Mouse (Mus musculus): ENCODE measurements around the gene Cacnb4. TPM values are rescaled to one million over a fixed set of nuclear protein-coding genes. Genes with fewer than 3 reads are reported as not detected.

Gene Cacnb4
- total RNA-seq, 2 experiments from 2014 or later = 166 to 195 TPM

DNA sequence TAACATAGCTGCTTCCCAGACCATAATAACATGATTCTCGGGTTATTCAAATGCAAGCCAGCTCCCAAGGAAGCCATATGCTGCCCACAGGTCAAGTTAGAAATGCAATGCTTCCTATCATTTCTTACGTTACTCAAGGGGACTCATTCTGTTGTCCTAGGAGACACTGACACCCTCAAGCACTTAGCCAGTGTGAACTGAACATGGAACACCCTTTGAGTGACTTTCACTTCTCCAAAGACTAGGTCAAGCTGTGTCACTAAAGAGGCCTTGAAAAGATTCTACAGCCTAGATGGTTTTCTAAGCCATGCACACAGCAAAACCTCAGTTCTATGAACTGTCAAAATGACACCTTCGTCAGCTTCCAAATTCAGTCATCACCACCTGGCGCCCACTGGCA, 98.9 kb downstream of the Cacnb4 start:
- no peak for DNase-seq (ENCODE audit: low spot score in 2 of 2)
- intact Hi-C loops (cut with DNase I) = loop anchor here (10.0 kb wide), 1 partner anchor 143 kb away; no protein-coding TSS in a partner anchor

- DNase-seq (ENCODE audit: low spot score in 2 of 2) = no peak
- intact Hi-C loops (cut with DNase I) = loop anchor here (10.0 kb wide), 1 partner anchor 142 kb away; no protein-coding TSS in a partner anchor
Observed at GRCm38 (mm10) chr2:52576546-52576945, 100.1 kb downstream of the Cacnb4 start.

DNA sequence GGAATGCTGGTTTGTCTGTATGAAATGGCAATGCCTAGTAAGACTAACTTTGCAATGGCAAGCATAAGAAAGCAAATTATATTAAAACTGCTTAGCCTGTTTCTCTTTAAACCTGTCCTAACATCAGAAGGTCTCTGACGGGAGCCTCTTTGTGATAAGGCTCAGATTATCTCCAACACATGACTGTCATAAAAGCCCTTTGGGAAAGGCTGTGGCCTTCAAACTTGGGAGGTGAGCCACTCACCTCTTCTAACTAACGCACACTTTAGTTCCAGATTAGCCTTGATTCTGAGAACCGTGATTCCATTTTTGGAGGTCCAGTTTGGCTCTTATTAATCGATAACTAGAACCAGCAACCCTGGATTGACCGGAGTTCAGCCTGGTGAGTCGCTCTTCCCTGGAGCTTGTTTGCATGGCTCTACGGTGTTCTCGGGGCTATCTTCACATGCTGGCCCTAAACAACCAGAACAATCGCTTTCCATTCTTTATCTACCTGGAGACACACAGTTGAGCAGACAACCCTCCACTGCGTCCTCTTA, 100.9 kb downstream of the Cacnb4 start:
- DNase-seq (ENCODE audit: low spot score in 2 of 2) = no peak
- intact Hi-C loops (cut with DNase I) = loop anchor here (10.0 kb wide), 1 partner anchor 141 kb away; no protein-coding TSS in a partner anchor

DNA sequence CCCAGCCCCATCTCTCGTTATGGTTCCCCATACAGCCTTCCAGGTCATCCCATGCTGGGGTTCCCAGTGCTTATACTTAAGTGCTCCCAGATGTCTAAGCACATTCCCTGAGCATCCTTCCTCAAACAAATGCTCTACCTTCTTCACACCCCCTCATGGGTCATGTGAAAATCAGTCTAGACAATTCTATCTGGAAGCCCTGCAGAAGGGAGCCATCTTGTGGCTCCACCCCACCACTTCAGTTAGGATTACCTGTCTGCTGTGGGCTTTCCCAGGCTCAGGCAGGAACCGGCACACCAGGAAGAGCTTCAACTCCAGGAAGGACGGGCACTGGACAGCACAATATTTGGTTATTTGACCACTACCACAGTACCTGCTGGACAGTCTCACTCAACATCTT, 101.7 kb downstream of the Cacnb4 start:
- no peak for DNase-seq (ENCODE audit: low spot score in 2 of 2)
- intact Hi-C loops (cut with DNase I) = loop anchor here (10.0 kb wide), 1 partner anchor 140 kb away; no protein-coding TSS in a partner anchor

- DNase-seq (ENCODE audit: low spot score in 2 of 2) = no peak
- intact Hi-C loops (cut with DNase I) = loop anchor here (10.0 kb wide), 1 partner anchor 137 kb away; no protein-coding TSS in a partner anchor
Observed at GRCm38 (mm10) chr2:52572221-52572620, 104.4 kb downstream of the Cacnb4 start.

- DNase-seq (ENCODE audit: low spot score in 2 of 2) = no peak
- intact Hi-C loops (cut with DNase I) = loop anchor here (10.0 kb wide), 1 partner anchor 137 kb away; no protein-coding TSS in a partner anchor
Observed at GRCm38 (mm10) chr2:52571339-52571968, 105.2 kb downstream of the Cacnb4 start.

- intact Hi-C loops (cut with DNase I) = loop anchor here (10.0 kb wide), 1 partner anchor 136 kb away; no protein-coding TSS in a partner anchor
Observed at GRCm38 (mm10) chr2:52570781-52571180, 105.8 kb downstream of the Cacnb4 start.

GRCm38 (mm10) chr2:52570171-52570570, 106.5 kb downstream of the Cacnb4 start:
- no peak for DNase-seq (ENCODE audit: low spot score in 2 of 2)
- intact Hi-C loops (cut with DNase I) = loop anchor here (10.0 kb wide), 1 partner anchor 135 kb away; no protein-coding TSS in a partner anchor

More at GRCm38 (mm10) chr2:52570781-52571180, 105.8 kb downstream of the Cacnb4 start:
- no peak for DNase-seq (ENCODE audit: low spot score in 2 of 2)

DNA sequence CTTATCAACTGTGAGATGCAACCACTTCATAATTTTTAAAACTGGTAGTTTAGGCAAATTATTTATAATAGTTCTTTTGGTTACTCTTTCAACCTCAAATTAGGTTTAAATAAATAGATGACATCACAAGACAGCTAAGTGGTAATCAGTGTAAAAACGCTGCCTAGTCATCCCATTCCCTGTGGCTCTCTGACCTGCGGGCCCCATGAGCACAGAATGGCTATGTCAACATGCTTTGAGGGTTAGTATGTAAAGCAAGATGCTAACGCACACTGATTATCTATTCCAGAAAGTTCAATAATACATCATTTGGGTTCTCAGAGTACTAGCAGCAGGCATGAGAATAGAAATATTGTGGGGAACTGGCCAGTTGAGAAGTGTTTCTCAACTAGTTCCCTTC, 108.5 kb downstream of the Cacnb4 start:
- intact Hi-C loops (cut with DNase I) = no loop called here
- no peak for DNase-seq (ENCODE audit: low spot score in 2 of 2)

- no peak for DNase-seq (ENCODE audit: low spot score in 2 of 2)
- intact Hi-C loops (cut with DNase I) = no loop called here
Observed at GRCm38 (mm10) chr2:52567421-52567820, 109.2 kb downstream of the Cacnb4 start.

DNA sequence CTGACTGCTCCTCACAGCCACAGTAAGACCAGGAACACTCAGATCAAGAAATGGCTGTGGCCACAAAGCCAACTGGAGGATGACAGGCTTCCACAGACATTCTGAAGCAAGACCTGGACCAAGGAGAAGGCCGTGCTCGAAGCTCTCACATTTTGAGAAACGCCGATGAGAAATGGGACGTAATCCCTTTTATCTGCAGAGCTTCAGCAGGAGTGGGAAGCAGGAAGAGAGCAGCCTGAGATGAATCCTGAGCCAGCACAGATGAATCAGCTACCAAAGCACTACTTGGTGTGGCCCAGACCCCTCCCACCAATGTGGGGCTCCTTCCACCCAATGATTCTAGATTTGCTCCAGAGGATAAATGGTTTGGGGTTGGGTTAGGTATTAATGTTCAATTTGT, 113.4 kb downstream of the Cacnb4 start:
- no peak for DNase-seq (ENCODE audit: low spot score in 2 of 2)

DNA sequence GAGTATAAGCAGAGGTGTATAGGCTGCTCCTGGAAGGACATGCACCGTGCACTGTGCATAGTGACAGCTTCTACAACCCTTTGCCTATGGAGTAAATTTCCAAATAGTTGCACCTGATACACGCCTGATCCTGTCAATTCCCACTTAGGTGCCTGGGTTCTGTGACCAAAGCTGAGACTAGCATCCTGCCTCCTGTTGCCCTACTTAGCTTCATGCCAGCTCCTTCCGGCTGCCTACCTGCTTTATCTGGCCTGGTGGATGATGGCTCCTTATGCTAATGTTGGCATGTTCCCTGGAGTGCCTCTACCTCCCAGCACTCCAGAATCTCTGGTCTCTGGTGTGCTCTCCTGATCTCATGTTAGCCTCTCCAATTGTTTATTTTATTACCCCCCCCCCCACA, 114.3 kb downstream of the Cacnb4 start:
- no peak for DNase-seq (ENCODE audit: low spot score in 2 of 2)
- intact Hi-C loops (cut with DNase I) = no loop called here

More for the DNA sequence above, 113.4 kb downstream of the Cacnb4 start:
- intact Hi-C loops (cut with DNase I) = no loop called here

GRCm38 (mm10) chr2:52561137-52561536, 115.5 kb downstream of the Cacnb4 start:
- intact Hi-C loops (cut with DNase I) = no loop called here
- DNase-seq (ENCODE audit: low spot score in 2 of 2) = no peak

DNA sequence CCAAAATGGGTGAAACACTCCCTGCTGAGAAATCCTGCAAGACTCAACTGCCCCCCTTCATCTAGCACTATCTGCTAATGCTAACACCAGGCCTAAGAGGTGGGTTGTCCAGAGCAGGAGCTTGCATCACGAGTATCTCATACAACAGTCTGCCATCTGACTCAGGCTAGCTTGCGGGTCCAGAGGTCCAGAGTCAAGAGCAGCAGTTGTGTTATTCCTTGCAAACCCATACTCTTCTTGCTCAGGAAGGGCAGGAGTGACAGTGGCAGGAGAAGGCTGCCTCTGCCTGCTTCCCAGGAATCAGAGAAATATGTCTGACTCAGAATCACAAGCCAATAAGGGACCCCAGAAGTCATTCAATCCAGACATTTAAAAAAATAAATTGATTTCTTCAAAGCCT, 116.4 kb downstream of the Cacnb4 start:
- no peak for DNase-seq (ENCODE audit: low spot score in 2 of 2)
- intact Hi-C loops (cut with DNase I) = no loop called here

- DNase-seq (ENCODE audit: low spot score in 2 of 2) = peak; percentile 67 to 69
- intact Hi-C loops (cut with DNase I) = loop anchor here (5.0 kb wide), 2 partner anchors 46 to 61 kb away; no protein-coding TSS in a partner anchor
Observed at GRCm38 (mm10) chr2:52558411-52558810, 118.2 kb downstream of the Cacnb4 start.

GRCm38 (mm10) chr2:52557503-52558275, 118.9 kb downstream of the Cacnb4 start:
- peak in 1 of 2 experiments; percentile 35 for DNase-seq (ENCODE audit: low spot score in 2 of 2)
- intact Hi-C loops (cut with DNase I) = loop anchor here (5.0 kb wide), 2 partner anchors 45 to 60 kb away; no protein-coding TSS in a partner anchor

GRCm38 (mm10) chr2:52556961-52557326, 119.7 kb downstream of the Cacnb4 start:
- peak in 1 of 2 experiments; percentile 30 for DNase-seq (ENCODE audit: low spot score in 2 of 2)
- intact Hi-C loops (cut with DNase I) = loop anchor here (5.0 kb wide), 2 partner anchors 45 to 60 kb away; no protein-coding TSS in a partner anchor

DNA sequence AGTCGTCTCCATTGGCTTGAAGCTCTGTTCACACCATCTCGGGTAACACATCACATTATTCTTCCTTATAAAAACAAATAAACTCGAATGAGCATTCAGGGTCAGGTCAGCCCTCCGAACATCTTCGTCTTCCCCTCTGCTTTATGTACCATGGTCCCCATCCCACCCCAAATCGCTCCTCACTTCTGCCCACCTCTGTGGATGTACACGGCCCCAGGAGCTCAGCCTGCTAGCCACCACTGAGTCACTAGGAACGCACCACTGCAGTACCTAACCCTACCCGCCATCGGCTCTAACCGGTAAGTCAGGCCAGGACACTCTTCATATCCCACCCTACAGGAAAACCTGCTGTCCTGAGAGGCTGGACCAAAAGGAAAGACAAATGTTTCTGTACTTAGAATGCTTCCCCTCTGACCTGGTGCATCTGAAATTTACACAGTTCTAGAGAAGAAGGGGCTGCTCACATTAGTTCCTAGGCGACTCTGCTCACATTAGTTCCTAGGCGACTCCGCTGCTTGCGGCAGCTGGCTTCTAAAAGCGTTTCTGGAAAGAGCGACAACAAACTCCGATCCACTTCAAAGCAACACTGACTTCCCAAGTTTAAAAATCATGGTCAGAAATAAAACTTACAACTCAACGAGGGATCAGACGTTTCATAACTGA, 120.2 kb downstream of the Cacnb4 start:
- intact Hi-C loops (cut with DNase I) = loop anchor here (5.0 kb wide), 2 partner anchors 44 to 59 kb away; no protein-coding TSS in a partner anchor
- DNase-seq (ENCODE audit: low spot score in 2 of 2) = no peak

GRCm38 (mm10) chr2:52548401-52548800, 128.2 kb downstream of the Cacnb4 start:
- intact Hi-C loops (cut with DNase I) = no loop called here
- DNase-seq (ENCODE audit: low spot score in 2 of 2) = no peak
